Mouse (Mus musculus) embryonic facial prominence, embryonic 14.5 days (tissue): ENCODE data around the gene Nedd9. TPM values are rescaled to one million over a fixed set of nuclear protein-coding genes. Genes with fewer than 3 reads are reported as not detected.
"Not testable (repeated sequence)": the region's sequence is repeated elsewhere in the genome, so short reads cannot be mapped to it uniquely, and the experiment has no call there.

Source experiments
- ATAC-seq: fragments of 200-750 bp; cut with Nextera tagmentation; 2 replicates; pipeline ENCODE4 v1.8.0; 2017; ENCODE audit warnings: low read depth, moderate number of reproducible peaks, moderate TSS enrichment
- DNase-seq: peaks from one replicate; pipeline ENCODE4 v3.0.0-alpha.2; 2015; ENCODE audit warnings: low spot score
- H3K27ac ChIP-seq: fragments of 300-500 bp; sonication (generic); replicated peaks from 2 replicates; pipeline ENCODE4 v1.5.1; 2014; ENCODE audit warnings: low read depth, mild to moderate bottlenecking, low read length, moderate library complexity
- H3K27me3 ChIP-seq: fragments of 300-500 bp; sonication (generic); replicated peaks from 2 replicates; pipeline ENCODE4 v1.6.1; 2014; ENCODE audit warnings: low read length; ENCODE audit not compliant: control insufficient read depth, insufficient read depth
- H3K36me3 ChIP-seq: fragments of 300-500 bp; sonication (generic); 2 replicates; pipeline ENCODE4 v1.6.1; 2014; ENCODE audit warnings: low read length, mixed read lengths; ENCODE audit not compliant: control insufficient read depth, insufficient read depth
- H3K4me1 ChIP-seq: fragments of 300-500 bp; sonication (generic); 2 replicates; pipeline ENCODE4 v1.6.1; 2014; ENCODE audit warnings: antibody characterized with exemption, low read length; ENCODE audit not compliant: control insufficient read depth, insufficient read depth
- H3K4me2 ChIP-seq: fragments of 300-500 bp; sonication (generic); 2 replicates; pipeline ENCODE4 v1.6.1; 2014; ENCODE audit warnings: low read depth, mild to moderate bottlenecking, low read length, moderate library complexity, mixed read lengths
- H3K4me3 ChIP-seq: fragments of 300-500 bp; sonication (generic); 2 replicates; pipeline ENCODE4 v1.5.1; 2014; ENCODE audit warnings: low read depth, mild to moderate bottlenecking, low read length
- H3K9ac ChIP-seq: fragments of 300-500 bp; sonication (generic); 2 replicates; pipeline ENCODE4 v1.6.1; 2014; ENCODE audit warnings: low read depth, mild to moderate bottlenecking, low read length, moderate library complexity, mixed read lengths
- H3K9me3 ChIP-seq: fragments of 300-500 bp; sonication (generic); 2 replicates; pipeline ENCODE4 v1.6.1; 2016; ENCODE audit warnings: low read length; ENCODE audit not compliant: control insufficient read depth
- WGBS: fragments of 180-500 bp; shearing (Covaris S2); extraction: QIAGEN DNeasy Blood & Tissue Kit; methylation state at CpG from one replicate; pipeline ENCODE4 v1.1.7; 2014; 5-methylcytosine and 5-hydroxymethylcytosine counted together
- polyA plus RNA-seq: library from polyadenylated mRNA; unstranded; fragments of >200 nt; fragmentation: Nextera tagmentation; extraction: Ambion mirVana; gene quantifications from 2 replicates; pipeline ENCODE4 v1.2.1, GENCODE M21; 2014

Gene Nedd9
- polyA plus RNA-seq, 1 experiment from 2014 or later = 31.1 TPM

DNA sequence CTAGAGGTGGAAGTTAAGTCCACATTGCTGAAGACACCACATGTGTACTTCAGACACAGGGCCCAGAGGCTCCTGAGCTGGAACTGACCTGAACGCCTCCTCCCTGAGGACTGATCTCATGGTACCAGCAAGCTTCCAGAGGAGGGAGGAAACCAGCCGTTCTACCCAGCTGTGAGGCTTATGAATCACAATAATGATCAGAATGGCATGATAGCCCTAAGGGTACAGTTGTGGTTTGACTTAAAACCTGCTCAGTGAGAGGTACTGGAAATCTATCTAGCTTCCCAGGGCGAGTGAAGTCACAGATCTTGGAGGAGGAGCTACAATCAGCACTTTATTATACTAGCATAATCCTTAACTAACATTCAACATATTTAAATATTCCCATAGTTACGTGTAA lies 201.7 kb downstream of the Nedd9 start:
- no peak overlapping the region for H3K4me3 ChIP-seq
- no peaks in the 10 kb centered on the region for H3K4me1 ChIP-seq
- no peaks in the 10 kb centered on the region for H3K9me3 ChIP-seq
- 61% methylated on average over 4 of the region's 4 CpGs for WGBS
- DNase-seq (no peak), ATAC-seq (no peak)
- no peaks in the 10 kb centered on the region for H3K36me3 ChIP-seq
- H3K9ac ChIP-seq = no peak overlapping the region
- no peaks in the 10 kb centered on the region for H3K27me3 ChIP-seq
- H3K27ac ChIP-seq = no peak overlapping the region
- H3K4me2 ChIP-seq = no peak overlapping the region

GRCm38 (mm10) chr13:41283256-41283655 lies 203.9 kb downstream of the Nedd9 start:
- H3K4me2 ChIP-seq = no peak overlapping the region
- ATAC-seq (peak; percentile 57; the same call in 1 of the 2 replicates), DNase-seq (peak; percentile 91)
- 27% methylated on average over 5 of the region's 5 CpGs for WGBS
- H3K9ac ChIP-seq = no peak overlapping the region
- H3K4me3 ChIP-seq = no peak overlapping the region
- H3K27ac ChIP-seq = no peak overlapping the region
- H3K4me1 ChIP-seq = no peaks in the 10 kb centered on the region
- H3K36me3 ChIP-seq = no peaks in the 10 kb centered on the region
- H3K27me3 ChIP-seq = no peaks in the 10 kb centered on the region
- no peaks in the 10 kb centered on the region for H3K9me3 ChIP-seq

DNA sequence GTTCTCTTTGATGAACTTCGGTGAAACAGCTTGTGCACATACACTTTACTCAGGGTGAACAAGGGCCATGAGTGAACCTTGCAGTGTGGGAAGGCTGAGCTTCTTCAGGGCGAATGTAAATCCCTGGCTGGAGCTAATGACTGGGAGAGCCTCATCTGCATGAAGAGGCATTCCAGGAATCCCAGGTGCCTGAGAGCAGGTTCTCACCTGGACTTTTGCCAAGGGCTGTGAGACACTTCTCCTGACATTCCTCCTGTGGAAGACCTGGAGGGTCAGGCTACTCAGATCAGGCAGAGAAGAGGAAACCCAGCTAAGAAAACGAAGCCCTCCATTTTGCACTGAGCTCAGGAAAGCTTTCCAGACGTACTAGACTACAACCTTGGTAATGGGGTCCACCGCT lies 206.5 kb downstream of the Nedd9 start:
- Histone ChIP-seq H3K4me1 (no peaks in the 10 kb centered on the region), H3K4me2 (no peak overlapping the region), H3K27me3 (no peaks in the 10 kb centered on the region), H3K9me3 (no peaks in the 10 kb centered on the region), H3K4me3 (no peak overlapping the region), H3K27ac (no peak overlapping the region), H3K36me3 (no peaks in the 10 kb centered on the region), H3K9ac (no peak overlapping the region)
- WGBS = 61% methylated on average over 5 of the region's 5 CpGs
- DNase-seq (no peak), ATAC-seq (no peak)

DNA sequence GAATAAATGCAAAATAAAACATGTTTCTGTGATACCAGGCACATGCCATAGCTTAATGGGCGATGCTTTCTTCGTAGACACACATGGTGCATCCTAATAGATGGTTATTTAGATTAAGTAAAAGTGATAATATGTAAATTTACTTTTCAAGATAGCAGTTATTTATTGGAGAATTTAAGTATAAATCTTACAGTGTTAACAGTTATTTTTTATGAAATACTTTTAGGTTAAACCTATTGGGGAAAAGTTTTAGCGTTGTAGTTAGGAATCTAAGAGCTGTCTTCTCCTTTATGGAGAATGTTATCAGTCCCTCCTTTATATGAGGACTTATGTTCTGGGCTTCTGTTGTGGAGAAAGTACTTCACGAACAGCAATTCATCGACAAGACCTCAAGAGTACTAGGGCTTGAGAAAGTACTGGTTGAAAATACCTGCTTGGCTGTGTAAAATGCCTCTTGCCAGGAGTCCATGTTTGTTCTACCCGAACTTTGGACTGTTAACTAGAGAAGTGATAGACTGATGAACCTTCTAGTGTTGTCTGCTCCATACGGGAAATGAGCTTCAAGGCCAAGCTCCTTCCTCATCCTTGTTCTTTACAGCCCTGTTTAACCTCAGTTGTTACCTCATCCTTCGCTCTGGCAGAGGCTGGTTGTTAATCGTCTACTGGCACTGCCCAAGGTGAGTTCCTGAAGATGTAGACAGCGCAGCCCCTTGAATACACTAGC lies 213.1 kb downstream of the Nedd9 start, which contains the start of gene Gm17364:
Gene Gm17364, minus strand, starts transcription at position 51 of the 724 bp plus-strand sequence.
- Histone ChIP-seq H3K4me3 (no peak within 1 kb of the TSS), H3K9me3 (no peaks in the 10 kb centered on the region), H3K27me3 (no peaks in the 10 kb centered on the region), H3K4me1 (no peaks in the 10 kb centered on the region), H3K9ac (no peak within 1 kb of the TSS), H3K36me3 (peaks cover 9% of the 10 kb centered on the region; the same call in 1 of the 2 replicates), H3K27ac (no peak within 1 kb of the TSS), H3K4me2 (no peak within 1 kb of the TSS)
- 92% methylated on average over 10 of the region's 10 CpGs for WGBS
- ATAC-seq = no peak
- DNase-seq = no peak

DNA sequence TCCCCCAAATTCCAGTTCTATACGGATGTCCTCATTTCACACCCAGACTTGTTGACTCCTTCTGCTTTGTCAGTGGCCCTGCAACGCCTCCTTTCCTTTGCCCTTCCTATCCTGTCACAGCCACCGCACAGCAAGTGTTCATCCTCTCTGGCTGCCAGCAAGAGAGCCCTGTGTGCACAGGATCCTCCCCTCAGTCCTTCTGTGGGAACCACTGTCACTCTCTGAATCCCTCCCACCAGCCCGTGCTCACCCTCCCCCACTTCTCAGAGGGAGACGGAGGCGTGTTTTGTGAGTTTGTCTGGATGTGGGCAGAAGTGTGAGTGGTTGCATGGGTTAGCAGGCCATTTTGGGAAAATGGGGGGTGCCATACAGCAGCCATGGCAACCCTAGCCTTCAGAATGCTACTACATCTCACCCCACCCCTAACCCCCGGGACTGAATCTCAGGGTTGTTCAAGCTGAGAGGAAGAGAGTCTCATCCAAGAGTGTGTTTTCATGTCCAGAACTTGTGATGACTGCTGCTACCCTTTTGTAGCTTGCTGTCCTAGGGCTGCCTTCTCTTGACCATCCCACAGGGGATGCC lies 219.2 kb downstream of the Nedd9 start:
- no peak overlapping the region for H3K4me2 ChIP-seq
- H3K27ac ChIP-seq = no peak overlapping the region
- H3K27me3 ChIP-seq = no peaks in the 10 kb centered on the region
- peaks cover 7% of the 10 kb centered on the region; the same call in 1 of the 2 replicates for H3K36me3 ChIP-seq
- peaks cover 7% of the 10 kb centered on the region for H3K9me3 ChIP-seq
- DNase-seq (no peak), ATAC-seq (no peak; the same call in 1 of the 2 replicates)
- no peak overlapping the region for H3K9ac ChIP-seq
- no peak overlapping the region for H3K4me3 ChIP-seq
- H3K4me1 ChIP-seq = no peaks in the 10 kb centered on the region
- 40% methylated on average over 7 of the region's 7 CpGs for WGBS

DNA sequence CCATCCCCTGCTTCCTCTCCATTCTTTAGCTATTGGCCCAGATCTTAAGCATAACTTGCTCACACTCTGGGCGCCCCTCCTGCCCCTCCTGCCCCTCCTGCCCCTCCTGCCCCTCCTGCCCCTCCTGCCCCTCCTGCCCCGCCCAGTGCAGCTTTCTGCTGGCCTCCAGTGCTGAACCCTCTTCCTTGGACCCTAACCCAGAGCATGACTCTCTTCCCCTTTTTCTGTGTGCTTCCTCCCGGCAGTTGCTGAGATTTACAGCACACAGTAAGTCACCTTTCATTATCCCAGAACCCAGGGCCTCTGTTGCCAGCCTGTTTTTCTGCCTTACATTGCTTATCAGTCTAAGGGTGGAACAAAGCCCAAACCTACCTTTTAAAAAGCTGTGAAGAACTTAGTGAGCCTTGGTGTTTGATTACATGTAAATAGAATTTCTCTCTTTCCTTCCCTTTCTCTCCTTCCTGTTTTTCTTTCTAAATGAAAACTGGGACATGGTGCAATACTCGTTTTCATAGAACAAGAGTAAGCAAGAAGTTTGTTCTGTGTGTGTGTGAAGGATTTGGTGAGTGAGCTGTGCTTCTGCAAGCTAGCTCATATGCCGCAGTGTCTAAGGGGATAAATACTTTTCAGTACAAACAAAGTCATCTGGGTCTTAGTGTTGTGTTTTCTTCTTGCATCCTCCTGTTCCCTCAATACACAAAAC lies 223.7 kb downstream of the Nedd9 start:
- peaks cover 7% of the 10 kb centered on the region for H3K9me3 ChIP-seq
- ATAC-seq (no peak), DNase-seq (no peak)
- no peaks in the 10 kb centered on the region for H3K4me1 ChIP-seq
- H3K4me2 ChIP-seq = no peak overlapping the region
- peaks cover 6% of the 10 kb centered on the region; the same call in 1 of the 2 replicates for H3K36me3 ChIP-seq
- no peak overlapping the region for H3K27ac ChIP-seq
- H3K4me3 ChIP-seq = no peak overlapping the region
- H3K27me3 ChIP-seq = no peaks in the 10 kb centered on the region
- H3K9ac ChIP-seq = no peak overlapping the region
- 84% methylated on average over 5 of the region's 5 CpGs for WGBS

- H3K36me3 ChIP-seq, ATAC-seq, H3K27ac ChIP-seq, H3K27me3 ChIP-seq, H3K4me1 ChIP-seq, H3K4me2 ChIP-seq, DNase-seq, H3K9ac ChIP-seq, H3K4me3 ChIP-seq, H3K9me3 ChIP-seq: not testable (repeated sequence)
- WGBS = 93% methylated on average over 8 of the region's 8 CpGs
Measured at GRCm38 (mm10) chr13:41261617-41262016, 225.5 kb downstream of the Nedd9 start.
